Mouse (Mus musculus) frontal cortex, postnatal 25 days (tissue): ENCODE measurements around the gene Ttc39d.

ENCODE experiments used
- DNase-seq, 2 experiments: peaks; one replicate each; pipeline ENCODE4 v3.0.0; 2022; ENCODE audit warnings: low spot score in 2 of 2

Gene Ttc39d

GRCm38 (mm10) chr17:80267065-80267464 is 59.8 kb downstream of the Ttc39d start:
- no peak for DNase-seq
